Mouse (Mus musculus) hindbrain, postnatal 0 days (tissue): Measurements from ENCODE around the gene Hs6st2. TPM values are rescaled to one million over a fixed set of nuclear protein-coding genes. Genes with fewer than 3 reads are reported as not detected.

Experiments used
- ATAC-seq: fragments of 200-750 bp; cut with Nextera tagmentation; 2 replicates; pipeline ENCODE4 v1.8.0; 2017; ENCODE audit warnings: mild to moderate bottlenecking, moderate TSS enrichment, moderate library complexity
- DNase-seq: peaks from one replicate; pipeline ENCODE4 v3.0.0-alpha.2; 2015; ENCODE audit warnings: low spot score
- H3K27ac ChIP-seq: fragments of 300-500 bp; sonication (generic); 2 replicates; pipeline ENCODE4 v1.5.1; 2014; ENCODE audit warnings: mild to moderate bottlenecking
- H3K27me3 ChIP-seq: fragments of 300-500 bp; sonication (generic); 2 replicates; pipeline ENCODE4 v1.6.1; 2014; ENCODE audit warnings: low read length, mixed read lengths; ENCODE audit not compliant: insufficient read depth
- H3K36me3 ChIP-seq: fragments of 300-500 bp; sonication (generic); 2 replicates; pipeline ENCODE4 v1.6.1; 2014; ENCODE audit warnings: low read length, mixed read lengths; ENCODE audit not compliant: insufficient read depth
- H3K4me1 ChIP-seq: fragments of 300-500 bp; sonication (generic); 2 replicates; pipeline ENCODE4 v1.6.1; 2014; ENCODE audit warnings: antibody characterized with exemption, low read length, mixed read lengths; ENCODE audit not compliant: insufficient read depth
- H3K4me2 ChIP-seq: fragments of 300-500 bp; sonication (generic); 2 replicates; pipeline ENCODE4 v1.6.1; 2014; ENCODE audit warnings: low read depth, mild to moderate bottlenecking, low read length, moderate library complexity, mixed read lengths
- H3K4me3 ChIP-seq: fragments of 300-500 bp; sonication (generic); 2 replicates; pipeline ENCODE4 v1.5.1; 2014; ENCODE audit warnings: low read length
- H3K9ac ChIP-seq: fragments of 300-500 bp; sonication (generic); replicated peaks from 2 replicates; pipeline ENCODE4 v1.6.1; 2014; ENCODE audit warnings: mild to moderate bottlenecking, low read length, moderate library complexity, mixed read lengths
- H3K9me3 ChIP-seq: fragments of 300-500 bp; sonication (generic); 2 replicates; pipeline ENCODE4 v1.6.1; 2016; ENCODE audit warnings: low read length, mixed read lengths
- CTCF ChIP-seq: IDR thresholded peaks from 2 replicates; pipeline ENCODE4 v1.5.1; 2016; ENCODE audit warnings: antibody characterized with exemption, control low read depth, low read depth
- WGBS: fragments of 180-500 bp; shearing (Covaris S2); extraction: QIAGEN DNeasy Blood & Tissue Kit; methylation state at CpG from one replicate; pipeline ENCODE4 v1.1.7; 2014; 5-methylcytosine and 5-hydroxymethylcytosine counted together
- polyA plus RNA-seq: library from polyadenylated mRNA; unstranded; fragments of >200 nt; fragmentation: Nextera tagmentation; extraction: Ambion mirVana; gene quantifications from 2 replicates; pipeline ENCODE4 v1.2.1, GENCODE M21; 2015
- total RNA-seq: library from RNA; depleted of rRNA; stranded (reverse); fragments of >200 nt; gene quantifications from 2 replicates; pipeline ENCODE4 v1.2.3, GENCODE M21; 2014

The Hs6st2 gene
- total and polyA plus RNA-seq, 2 experiments from 2014 or later = 46.5 to 65.7 TPM

GRCm38 (mm10) chrX:51469411-51469810, 212.2 kb downstream of the Hs6st2 start:
- Histone ChIP-seq H3K4me2 (no peak overlapping the region), H3K9ac (no peak overlapping the region), H3K4me3 (no peak overlapping the region), H3K9me3 (no peaks in the 10 kb centered on the region), H3K27me3 (no peaks in the 10 kb centered on the region), H3K4me1 (no peaks in the 10 kb centered on the region), H3K27ac (no peak overlapping the region), H3K36me3 (no peaks in the 10 kb centered on the region)
- no peak for DNase-seq
- WGBS = 79% methylated on average over 4 of the region's 4 CpGs
- ATAC-seq = no peak
- TF ChIP-seq CTCF = no peak

DNA sequence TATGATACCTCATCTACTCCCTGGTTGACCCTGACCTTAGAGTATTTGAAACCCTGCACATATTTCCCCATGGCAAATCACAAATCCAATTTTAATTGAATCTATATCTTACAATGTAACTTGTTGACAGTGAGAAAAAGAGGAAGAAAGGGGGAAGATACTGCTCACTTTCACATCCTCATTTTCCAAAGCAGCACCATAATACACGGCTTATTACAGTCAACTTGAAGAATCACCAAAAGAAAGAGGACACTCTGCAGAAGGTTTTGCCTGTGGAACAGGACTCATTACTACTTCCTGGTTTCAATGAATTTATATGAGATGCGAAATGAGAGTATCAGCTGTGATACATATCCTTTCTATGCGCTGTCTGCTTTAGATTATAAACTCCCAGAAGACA, 220.2 kb downstream of the Hs6st2 start:
- Histone ChIP-seq H3K9me3 (no peaks in the 10 kb centered on the region), H3K4me1 (no peaks in the 10 kb centered on the region), H3K4me3 (no peak overlapping the region), H3K27ac (no peak overlapping the region), H3K9ac (no peak overlapping the region), H3K27me3 (no peaks in the 10 kb centered on the region), H3K4me2 (no peak overlapping the region), H3K36me3 (no peaks in the 10 kb centered on the region)
- DNase-seq (no peak), ATAC-seq (no peak)
- WGBS = 75% methylated on average over 3 of the region's 3 CpGs
- no peak for TF ChIP-seq CTCF

- no peak for ATAC-seq
- 47% methylated on average over 4 of the region's 4 CpGs for WGBS
Observed at GRCm38 (mm10) chrX:51443366-51443765, 238.3 kb downstream of the Hs6st2 start.

DNA sequence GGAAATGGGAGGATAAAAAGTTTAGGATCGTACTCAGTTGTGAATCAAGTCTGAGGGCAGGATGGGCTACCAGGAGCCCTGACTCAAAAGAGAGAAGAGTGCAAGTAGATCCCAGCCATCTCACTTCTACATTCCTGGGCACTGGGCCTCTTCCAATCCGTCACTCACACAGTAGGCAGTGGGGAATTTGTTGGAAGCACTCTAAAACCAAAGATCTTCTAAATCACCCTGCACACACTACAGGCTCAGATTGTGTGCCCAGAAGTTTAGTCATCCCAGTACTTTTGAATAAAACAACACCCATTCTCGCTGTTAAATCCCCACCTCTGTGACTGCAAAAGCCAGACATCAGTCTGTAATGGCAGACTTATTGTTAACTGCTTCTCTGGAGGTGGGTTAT, 249.9 kb downstream of the Hs6st2 start:
- Histone ChIP-seq H3K9ac (no peak overlapping the region), H3K27ac (no peak overlapping the region), H3K36me3 (no peaks in the 10 kb centered on the region), H3K4me2 (no peak overlapping the region), H3K4me1 (no peaks in the 10 kb centered on the region), H3K27me3 (no peaks in the 10 kb centered on the region), H3K4me3 (no peak overlapping the region), H3K9me3 (no peaks in the 10 kb centered on the region)
- ATAC-seq = no peak
- TF ChIP-seq CTCF = no peak
- no peak for DNase-seq
- 53% methylated on average over 3 of the region's 3 CpGs for WGBS

More at GRCm38 (mm10) chrX:51443366-51443765, 238.3 kb downstream of the Hs6st2 start:
- TF ChIP-seq CTCF = no peak
- no peak overlapping the region for H3K4me3 ChIP-seq
- H3K4me1 ChIP-seq = no peaks in the 10 kb centered on the region
- no peaks in the 10 kb centered on the region for H3K9me3 ChIP-seq
- no peaks in the 10 kb centered on the region for H3K27me3 ChIP-seq
- no peaks in the 10 kb centered on the region for H3K36me3 ChIP-seq
- no peak for DNase-seq
- H3K9ac ChIP-seq = no peak overlapping the region
- no peak overlapping the region for H3K27ac ChIP-seq
- no peak overlapping the region for H3K4me2 ChIP-seq

DNA sequence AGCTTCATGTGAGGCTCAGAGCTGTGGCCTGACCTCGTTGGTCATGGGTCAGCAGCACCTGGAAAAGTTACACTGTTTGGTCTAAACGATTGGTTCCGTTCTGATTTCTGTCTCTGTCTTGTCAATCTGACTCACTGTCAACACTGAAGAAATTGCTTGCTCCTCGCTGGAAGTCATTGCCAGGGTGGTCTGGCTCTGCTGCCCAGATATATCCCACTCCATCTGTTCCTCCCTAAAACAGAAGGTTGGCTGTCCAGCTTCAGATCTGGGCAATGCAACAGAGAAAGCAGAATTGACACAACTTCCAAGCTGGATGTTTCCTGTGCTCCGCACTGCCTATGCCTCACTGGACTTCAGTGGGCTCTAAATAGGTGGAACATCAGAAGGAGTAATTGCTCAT, 256.6 kb downstream of the Hs6st2 start:
- no peak for ATAC-seq
- H3K4me1 ChIP-seq = no peaks in the 10 kb centered on the region
- WGBS = 69% methylated on average over 5 of the region's 5 CpGs
- H3K4me3 ChIP-seq = no peak overlapping the region
- no peaks in the 10 kb centered on the region for H3K36me3 ChIP-seq
- no peaks in the 10 kb centered on the region for H3K27me3 ChIP-seq
- TF ChIP-seq CTCF = no peak
- H3K27ac ChIP-seq = no peak overlapping the region
- no peak overlapping the region for H3K4me2 ChIP-seq
- no peak overlapping the region for H3K9ac ChIP-seq
- DNase-seq = peak; percentile 1
- H3K9me3 ChIP-seq = no peaks in the 10 kb centered on the region

GRCm38 (mm10) chrX:51410289-51410688, 271.4 kb downstream of the Hs6st2 start:
- no peak for TF ChIP-seq CTCF
- Histone ChIP-seq H3K27ac (no peak overlapping the region), H3K9ac (no peak overlapping the region), H3K4me2 (no peak overlapping the region), H3K4me1 (no peaks in the 10 kb centered on the region), H3K4me3 (no peak overlapping the region), H3K36me3 (no peaks in the 10 kb centered on the region), H3K27me3 (no peaks in the 10 kb centered on the region), H3K9me3 (no peaks in the 10 kb centered on the region)
- DNase-seq (no peak), ATAC-seq (no peak)
- 66% methylated on average over 2 of the region's 2 CpGs for WGBS

GRCm38 (mm10) chrX:51397457-51397856, 284.2 kb downstream of the Hs6st2 start:
- Histone ChIP-seq H3K4me1 (no peaks in the 10 kb centered on the region), H3K9me3 (no peaks in the 10 kb centered on the region), H3K36me3 (no peaks in the 10 kb centered on the region), H3K4me3 (no peak overlapping the region), H3K9ac (no peak overlapping the region), H3K27me3 (no peaks in the 10 kb centered on the region), H3K4me2 (no peak overlapping the region), H3K27ac (no peak overlapping the region)
- peak; percentile 76; the same call in 1 of the 2 replicates for ATAC-seq
- TF ChIP-seq CTCF = peak; percentile 63
- DNase-seq = peak; percentile 69
